Mouse (Mus musculus) T-helper 1 cell (primary cell): ENCODE measurements at regions not wholly inside any gene's neighbourhood (a gene's known extent, or its start where the extent isn't known, plus 50 kb on each side); places are given as distances from the start of the nearest gene placed in this dataset.

ENCODE experiments used
- in situ Hi-C: fragments of 300-600 bp; cut with MboI, MseI; formaldehyde crosslinking; loops from one replicate; pipeline ENCODE4 v1.15.1; 2025; ENCODE audit warnings: high pct_unique_total_duplicates

GRCm38 (mm10) chr19:56039091-56040004 lies 247.6 kb upstream of the Habp2 start:
- in situ Hi-C loops, result no loop called here

- in situ Hi-C loops, result no loop called here
These were observed 245.0 kb upstream of the Habp2 start for GRCm38 (mm10) chr19:56041930-56042329.

- in situ Hi-C loops, result no loop called here
These were observed 240.1 kb upstream of the Habp2 start for GRCm38 (mm10) chr19:56046784-56047390.

GRCm38 (mm10) chr19:56054186-56054585 lies 232.8 kb upstream of the Habp2 start:
- in situ Hi-C loops, result no loop called here

GRCm38 (mm10) chr19:56056397-56056796 lies 230.5 kb upstream of the Habp2 start:
- in situ Hi-C loops, result no loop called here

- in situ Hi-C loops, result no loop called here
These were observed 224.9 kb upstream of the Habp2 start for GRCm38 (mm10) chr19:56061882-56062540.

GRCm38 (mm10) chr19:56063099-56063498 lies 223.8 kb upstream of the Habp2 start:
- in situ Hi-C loops, result no loop called here

GRCm38 (mm10) chr19:56065730-56066129 lies 221.2 kb upstream of the Habp2 start:
- in situ Hi-C loops, result no loop called here

- in situ Hi-C loops, result no loop called here
These were observed 218.8 kb upstream of the Habp2 start for GRCm38 (mm10) chr19:56068165-56068564.

GRCm38 (mm10) chr19:56068854-56069253 lies 218.1 kb upstream of the Habp2 start:
- in situ Hi-C loops, result no loop called here

GRCm38 (mm10) chr19:56069266-56069665 lies 217.7 kb upstream of the Habp2 start:
- in situ Hi-C loops, result no loop called here

GRCm38 (mm10) chr19:56071340-56071739 lies 215.6 kb upstream of the Habp2 start:
- in situ Hi-C loops, result no loop called here

GRCm38 (mm10) chr19:56076128-56076527 lies 210.8 kb upstream of the Habp2 start:
- in situ Hi-C loops, result no loop called here

GRCm38 (mm10) chr19:56077491-56077890 lies 209.4 kb upstream of the Habp2 start:
- in situ Hi-C loops, result no loop called here

GRCm38 (mm10) chr19:56086413-56087083 lies 200.4 kb upstream of the Habp2 start:
- in situ Hi-C loops, result no loop called here

GRCm38 (mm10) chr19:56087127-56087526 lies 199.8 kb upstream of the Habp2 start:
- in situ Hi-C loops, result no loop called here

- in situ Hi-C loops, result no loop called here
These were observed 197.1 kb upstream of the Habp2 start for GRCm38 (mm10) chr19:56089795-56090375.

GRCm38 (mm10) chr19:56091581-56091980 lies 195.4 kb upstream of the Habp2 start:
- in situ Hi-C loops, result no loop called here

- in situ Hi-C loops, result no loop called here
These were observed 191.1 kb upstream of the Habp2 start for GRCm38 (mm10) chr19:56095873-56096272.

GRCm38 (mm10) chr19:56099725-56100124 lies 187.2 kb upstream of the Habp2 start:
- in situ Hi-C loops, result no loop called here

- in situ Hi-C loops, result no loop called here
These were observed 186.6 kb upstream of the Habp2 start for GRCm38 (mm10) chr19:56100131-56100872.
